Mouse (Mus musculus): Measurements from ENCODE around the gene Ppt1. TPM values are rescaled to one million over a fixed set of nuclear protein-coding genes. Genes with fewer than 3 reads are reported as not detected.

Gene Ppt1
- polyA plus RNA-seq, 1 experiment from 2014 or later: 85.2 TPM

Other genes starting within 250 kb of the Ppt1 start
- gene 9530002B09Rik, start 147.0 kb upstream of the Ppt1 start, polyA plus RNA-seq (2015; fragmentation: Nextera tagmentation; extraction: Ambion mirVana): not detected in 2 replicates
- gene Cap1, start 49.8 kb downstream of the Ppt1 start, polyA plus RNA-seq (2015; fragmentation: Nextera tagmentation; extraction: Ambion mirVana): 77.5 and 80.8 TPM in 2 replicates
- gene Mfsd2a, start 124.9 kb downstream of the Ppt1 start, polyA plus RNA-seq (2015; fragmentation: Nextera tagmentation; extraction: Ambion mirVana): 34.3 and 37.2 TPM in 2 replicates
- gene Mycl, start 159.4 kb downstream of the Ppt1 start, polyA plus RNA-seq (2015; fragmentation: Nextera tagmentation; extraction: Ambion mirVana): 71.6 and 85.9 TPM in 2 replicates
- 34.1 and 35.7 TPM in 2 replicates for gene Trit1, start 180.4 kb downstream of the Ppt1 start, polyA plus RNA-seq (2015; fragmentation: Nextera tagmentation; extraction: Ambion mirVana)

Data from forebrain, embryonic 16.5 days (tissue).